Mouse (Mus musculus): Measurements from ENCODE around the gene Psph.

DNA sequence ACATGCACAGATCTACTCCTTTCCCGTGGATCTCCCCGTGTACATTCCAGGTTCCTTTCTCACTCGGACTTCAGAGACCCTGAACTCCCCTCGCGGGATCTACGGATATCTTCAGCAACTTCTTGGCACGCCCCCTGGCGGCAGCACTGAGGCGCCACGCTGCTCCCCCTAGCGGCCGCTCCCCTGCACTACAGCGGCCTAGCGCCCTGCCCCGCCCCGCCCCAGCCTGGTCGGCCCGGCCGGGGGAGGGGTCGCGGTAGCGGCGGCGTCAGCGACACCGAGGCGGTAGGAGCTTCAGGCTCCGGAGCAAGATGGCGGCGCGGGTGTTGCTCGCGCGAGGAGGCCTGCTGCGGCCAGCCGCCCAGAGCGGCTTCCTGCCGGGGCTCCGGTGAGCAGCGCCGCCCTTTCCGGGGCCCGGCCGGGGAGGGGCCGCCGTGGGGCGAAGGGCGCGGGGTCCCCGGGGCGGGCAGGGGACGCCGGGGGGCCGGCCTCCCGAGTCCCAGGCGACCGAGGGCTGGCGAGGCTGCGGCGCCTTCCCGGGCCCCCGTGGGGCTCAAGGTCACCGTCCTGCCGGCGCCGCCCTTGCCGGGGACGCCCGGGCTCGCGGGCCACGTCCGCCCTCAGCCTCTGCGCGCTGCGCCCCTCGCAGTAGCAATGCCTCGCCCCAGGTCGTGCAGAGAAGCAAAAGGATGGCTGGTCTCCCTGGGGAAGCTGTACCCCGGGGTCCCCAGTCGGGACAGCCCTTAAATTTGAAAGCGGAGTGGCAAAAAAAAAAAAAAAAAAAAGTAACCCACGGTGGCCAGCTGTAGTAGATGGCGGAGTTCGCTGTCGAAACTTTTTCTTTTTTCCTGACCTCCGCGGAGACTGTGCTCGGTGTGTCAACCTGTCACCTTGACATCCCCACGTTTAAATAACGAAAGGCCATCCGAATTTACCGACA is 62.1 kb downstream of the Psph start, which contains the start of gene Nipsnap2:
- TF ChIP-seq CTCF (IDR thresholded peaks at IDR 0.05 in 2 of 3, conservative IDR thresholded peaks at IDR 0.05 in 1 of 3; ENCODE audit: control insufficient read depth in 1 of 3, insufficient read depth in 1 of 3, low read depth in 2 of 3, low read length in 3 of 3, poor library complexity in 1 of 3, severe bottlenecking in 1 of 3) (peak in 2 of 3 experiments; percentile 88 to 100; a peak in 5 of 6 replicates), ETS1 (IDR thresholded peaks at IDR 0.05; ENCODE audit: low read depth, low read length) (no peak), MAFK (IDR thresholded peaks at IDR 0.05; ENCODE audit: borderline replicate concordance, low read depth, low read length) (no peak), ZC3H11A (IDR thresholded peaks at IDR 0.05; ENCODE audit: low read depth, low read length) (no peak), MAX (IDR thresholded peaks at IDR 0.05; ENCODE audit: low read length) (no peak), E2F4 (IDR thresholded peaks at IDR 0.05; ENCODE audit: borderline replicate concordance, low read depth, low read length) (no peak), POLR2AphosphoS2 (IDR thresholded peaks at IDR 0.05; ENCODE audit: low read length) (no peak)

All from MEL (cell line).